ENCODE assay signal across 12 mouse cellular contexts in the genomic region with DNA sequence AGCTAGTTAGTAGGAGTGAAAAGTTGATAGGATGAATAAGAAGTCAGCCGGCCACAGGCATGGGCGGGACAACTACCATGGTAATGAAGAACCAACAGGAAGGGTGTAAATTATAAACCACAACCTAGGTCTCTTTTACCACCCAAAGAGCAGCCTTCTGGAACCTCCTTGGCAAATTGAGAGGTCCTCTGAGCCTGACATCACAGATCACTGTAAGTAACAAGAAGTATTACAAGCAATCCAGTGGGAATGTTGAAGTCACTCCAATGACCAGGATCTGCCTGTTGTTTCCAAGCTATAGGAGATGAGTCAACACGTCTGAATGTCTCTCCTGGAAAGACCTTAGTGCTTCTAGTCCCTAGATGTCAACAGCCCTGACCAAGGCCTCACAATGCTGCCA.
"Had no signal": no experiment of that assay in that cellular context is flagged by ENCODE, and none has a peak within 500 bp of the region (broad histone marks: within the 10 kb centered on the region; RNA-seq: fewer than 3 reads in every experiment).

No protein-coding gene starts in this region.

- DNase-seq: lung, adult 18-20 months; lung, embryonic 14.5 days; lung, postnatal 10 days; lung, postnatal 36 days; right cerebral cortex, postnatal 25 days; right cerebral cortex, postnatal 4 days; spleen, adult 18-20 months; thymus, adult 18-20 months; thymus, postnatal 14 days; thymus, postnatal 4 days had no signal

- ATAC-seq: midbrain, embryonic 13.5 days; midbrain, embryonic 15.5 days had no signal
